28 mouse cellular contexts compared by ENCODE assay signal in genomic region chr11:84976706-84977105, GRCm38 (mm10). TPM values are rescaled to one million over a fixed set of nuclear protein-coding genes. Genes with fewer than 3 reads are reported as not detected.
DNase-seq lines count a peak whose midpoint lies in the region; ATAC-seq and TF ChIP-seq lines count a peak whose summit lies in the region.
"Had no signal": no experiment of that assay in that cellular context is flagged by ENCODE, and none has a peak within 500 bp of the region (broad histone marks: within the 10 kb centered on the region; RNA-seq: fewer than 3 reads in every experiment).

No protein-coding gene starts in this region.

- WGBS in heart, adult 2 months: 85% methylated on average over 3 of the region's 3 CpGs
- 83% methylated on average over 3 of the region's 3 CpGs for WGBS in midbrain, embryonic 11.5 days
- WGBS in midbrain, embryonic 15.5 days: 83% methylated on average over 3 of the region's 3 CpGs

- no peaks in the 10 kb centered on the region for H3K36me3 ChIP-seq in heart, adult 2 months (ENCODE audit: control insufficient read depth, insufficient read depth, low read length)
- no peaks in the 10 kb centered on the region for H3K36me3 ChIP-seq in midbrain, embryonic 11.5 days (ENCODE audit: control insufficient read depth, insufficient read depth, low read length)
- H3K36me3 ChIP-seq in midbrain, embryonic 15.5 days (replicated peaks): no peaks in the 10 kb centered on the region
- H3K36me3 ChIP-seq: embryonic facial prominence, embryonic 13.5 days; embryonic facial prominence, embryonic 15.5 days; forebrain, embryonic 10.5 days; forebrain, embryonic 12.5 days; G1E had no signal

- no peak for ATAC-seq in midbrain, embryonic 11.5 days (ENCODE audit: low FRiP score)
- ATAC-seq in midbrain, embryonic 15.5 days (replicated peaks): no peak
- ATAC-seq: CD4-positive, CD25-positive, alpha-beta regulatory T cell, adult 4 months; forebrain, embryonic 14.5 days; forebrain, embryonic 16.5 days had no signal

- no peaks in the 10 kb centered on the region for H3K79me2 ChIP-seq in heart, adult 2 months (replicated peaks; ENCODE audit: control insufficient read depth, insufficient read depth, low read length)

- no peaks in the 10 kb centered on the region for H3K9me3 ChIP-seq in midbrain, embryonic 11.5 days (ENCODE audit: control insufficient read depth, low read length)
- H3K9me3 ChIP-seq in midbrain, embryonic 15.5 days: no peaks in the 10 kb centered on the region
- H3K9me3 ChIP-seq: embryonic facial prominence, embryonic 13.5 days; embryonic facial prominence, embryonic 15.5 days; forebrain, embryonic 10.5 days; forebrain, embryonic 12.5 days; G1E had no signal

- TF ChIP-seq CTCF in gastrocnemius, adult 2 months (IDR thresholded peaks at IDR 0.05): no peak
- TF ChIP-seq CTCF in heart, adult 2 months (IDR thresholded peaks at IDR 0.05): no peak

- no peak for TF ChIP-seq EP300 in heart, adult 2 months (IDR thresholded peaks at IDR 0.05; ENCODE audit: insufficient read depth, low read depth, low read length)

- no peak overlapping the region for H3K9ac ChIP-seq in heart, adult 2 months (ENCODE audit: low read depth, low read length)
- H3K9ac ChIP-seq in midbrain, embryonic 11.5 days (ENCODE audit: low read length): no peak overlapping the region
- no peak overlapping the region for H3K9ac ChIP-seq in midbrain, embryonic 15.5 days
- H3K9ac ChIP-seq: embryonic facial prominence, embryonic 13.5 days; embryonic facial prominence, embryonic 15.5 days; forebrain, embryonic 12.5 days had no signal

- H3K27ac ChIP-seq in gastrocnemius, adult 2 months: peak overlapping the region; percentile 51; the same call in 1 of the 2 replicates
- peak overlapping the region; percentile 9; the same call in 1 of the 2 replicates for H3K27ac ChIP-seq in heart, adult 2 months
- no peak overlapping the region for H3K27ac ChIP-seq in midbrain, embryonic 11.5 days (ENCODE audit: low read depth, low read length)
- no peak overlapping the region for H3K27ac ChIP-seq in midbrain, embryonic 15.5 days
- H3K27ac ChIP-seq: embryonic facial prominence, embryonic 13.5 days; embryonic facial prominence, embryonic 15.5 days; forebrain, embryonic 10.5 days; forebrain, embryonic 12.5 days had no signal

- H3K4me3 ChIP-seq in gastrocnemius, adult 2 months: no peak overlapping the region
- H3K4me3 ChIP-seq in heart, adult 2 months: no peak overlapping the region
- no peak overlapping the region for H3K4me3 ChIP-seq in midbrain, embryonic 11.5 days (ENCODE audit: low read depth, low read length)
- H3K4me3 ChIP-seq in midbrain, embryonic 15.5 days: no peak overlapping the region
- H3K4me3 ChIP-seq: embryonic facial prominence, embryonic 13.5 days; embryonic facial prominence, embryonic 15.5 days; erythroblast, embryonic 14.5 days; forebrain, embryonic 10.5 days; forebrain, embryonic 12.5 days had no signal

- no peak overlapping the region for H3K4me2 ChIP-seq in midbrain, embryonic 11.5 days
- no peak overlapping the region for H3K4me2 ChIP-seq in midbrain, embryonic 15.5 days
- H3K4me2 ChIP-seq: embryonic facial prominence, embryonic 13.5 days; embryonic facial prominence, embryonic 15.5 days; forebrain, embryonic 12.5 days had no signal

- intact Hi-C loops in gastrocnemius, adult 2 months (cut with DNase I): no loop called here
- intact Hi-C loops in heart, adult 2 months (cut with DNase I): no loop called here
- intact Hi-C loops in heart, postnatal 36 days (cut with DNase I): no loop called here

- TF ChIP-seq POLR2A in heart, adult 2 months (IDR thresholded peaks at IDR 0.05; ENCODE audit: insufficient read depth, low read depth, low read length): no peak

- H3K4me1 ChIP-seq in heart, adult 2 months (ENCODE audit: control insufficient read depth, insufficient read depth, low read length): peaks cover 7% of the 10 kb centered on the region
- no peaks in the 10 kb centered on the region for H3K4me1 ChIP-seq in midbrain, embryonic 11.5 days (ENCODE audit: control insufficient read depth, insufficient read depth, low read length)
- no peaks in the 10 kb centered on the region for H3K4me1 ChIP-seq in midbrain, embryonic 15.5 days
- H3K4me1 ChIP-seq: embryonic facial prominence, embryonic 13.5 days; embryonic facial prominence, embryonic 15.5 days; forebrain, embryonic 10.5 days; forebrain, embryonic 12.5 days had no signal

- no peaks in the 10 kb centered on the region for H3K27me3 ChIP-seq in heart, adult 2 months (ENCODE audit: control insufficient read depth, insufficient read depth, low read length)
- H3K27me3 ChIP-seq in midbrain, embryonic 11.5 days (ENCODE audit: control insufficient read depth, insufficient read depth, low read length): no peaks in the 10 kb centered on the region
- H3K27me3 ChIP-seq in midbrain, embryonic 15.5 days (replicated peaks): no peaks in the 10 kb centered on the region
- H3K27me3 ChIP-seq: CH12.LX; embryonic facial prominence, embryonic 13.5 days; embryonic facial prominence, embryonic 15.5 days; forebrain, embryonic 12.5 days had no signal

- DNase-seq in gastrocnemius, adult 2 months: no peak
- DNase-seq in gastrocnemius, adult 8-10 months (ENCODE audit: low spot score in 2 of 2): no peak
- DNase-seq in heart, adult 2 months: no peak
- no peak for DNase-seq in heart, postnatal 36 days
- DNase-seq in midbrain, embryonic 11.5 days (ENCODE audit: low spot score, missing footprints): peak; percentile 57
- DNase-seq: adrenal gland, adult 2 months; adrenal gland, postnatal 10 days; adrenal gland, postnatal 25 days; B cell, adult 2 months; cerebellum, adult 11 months; cerebellum, adult 18-20 months; cerebellum, adult 8-10 months; cerebellum, adult 9-11 months; cerebellum, postnatal 14 days; cerebellum, postnatal 36 days; embryo, embryonic 11 days had no signal

RNA-seq across cellular contexts. Expression of gene Car4, which starts 19.1 kb away (rescaled TPM):
- 10 to 100 TPM; 10.2 to 13.5 TPM for total RNA-seq in gastrocnemius, adult 2 months (2021)
- 1 to 10 TPM; 3.4 to 8.8 (median 7.0) TPM for total RNA-seq in gastrocnemius, adult 8-10 months (2022)
- total RNA-seq in heart, adult 2 months (2021): 10 to 100 TPM; 29.3 to 40.9 TPM
- polyA plus RNA-seq in heart, adult 2 months (2012; rRNA removed): 23.0 and 40.2 TPM in 2 replicates
- 10 to 100 TPM; 36.6 to 67.0 TPM for total RNA-seq in heart, postnatal 36 days (2021)
- 5.5 and 6.6 TPM in 2 replicates for polyA plus RNA-seq in midbrain, embryonic 11.5 days (2014; fragmentation: Nextera tagmentation; extraction: Ambion mirVana)
- polyA plus RNA-seq in midbrain, embryonic 15.5 days (2015; fragmentation: Nextera tagmentation; extraction: Ambion mirVana): 5.3 and 6.0 TPM in 2 replicates
- total RNA-seq: CH12.LX; common myeloid progenitor, adult 5-6 weeks; G1E had no signal
- polyA plus RNA-seq: CD4-positive, CD25-positive, alpha-beta regulatory T cell, adult 4 months; embryonic facial prominence, embryonic 13.5 days; erythroblast, embryonic 14.5 days; G1E had no signal

Comparison
In these comparisons a context has a peak if more than half of its experiments do, and no peak if none do; other contexts are left out.
1. H3K27ac ChIP-seq: peak in gastrocnemius, adult 2 months (single experiment) and heart, adult 2 months (single experiment); none in midbrain, embryonic 11.5 days (single experiment) and midbrain, embryonic 15.5 days (single experiment).